Mouse (Mus musculus) C2C12 (cell line): ENCODE results near the gene Gtsf1l.

Experiments
- CTCF ChIP-seq: IDR thresholded peaks from one replicate; pipeline ENCODE4 v1.5.1; 2011; ENCODE audit not compliant: control insufficient read depth, insufficient read depth, insufficient read length
- MYOG ChIP-seq: IDR thresholded peaks from one replicate; pipeline ENCODE4 v1.6.1; 2011; ENCODE audit not compliant: control insufficient read depth, insufficient read length; ENCODE audit errors: extremely low read depth

DNA sequence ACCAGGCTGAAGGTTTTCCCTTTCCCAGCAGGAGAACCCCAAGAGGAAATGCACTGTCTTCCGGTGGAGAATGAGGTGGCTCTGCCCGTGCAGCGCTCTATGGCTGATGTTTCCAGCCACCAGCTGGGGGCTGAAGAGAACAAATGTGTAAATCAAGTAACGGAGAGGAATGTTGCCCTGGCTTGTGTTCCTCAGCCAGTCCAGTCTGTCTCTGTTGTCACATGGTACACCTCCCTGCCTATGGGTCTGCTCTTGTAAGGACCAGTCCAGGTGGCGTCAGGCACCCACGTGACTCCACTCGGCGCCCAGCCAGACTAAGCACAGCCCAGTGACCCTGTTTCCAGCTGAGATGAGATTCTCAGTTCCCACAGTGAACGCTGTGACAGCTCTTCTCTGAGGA lies 34.7 kb upstream of the Gtsf1l start:
- TF ChIP-seq CTCF: no peak
- no peak for TF ChIP-seq MYOG
